Mouse (Mus musculus): ENCODE data around the gene Wbp11.

The Wbp11 gene

GRCm38 (mm10) chr6:136827881-136828561 lies at the start of gene Wbp11:
TSS of gene Wbp11 (minus strand) at chr6:136828233.
- DNase-seq: peak; percentile 96

GRCm38 (mm10) chr6:136875670-136876069 lies 47.6 kb upstream of the Wbp11 start, which contains the start of gene Mgp:
TSS of gene Mgp (minus strand) at chr6:136875823.
- DNase-seq: peak; percentile 46

GRCm38 (mm10) chr6:136874599-136874998 lies 46.6 kb upstream of the Wbp11 start:
- no peak for DNase-seq

- DNase-seq: no peak
These were observed 40.9 kb upstream of the Wbp11 start for GRCm38 (mm10) chr6:136868921-136869320.

GRCm38 (mm10) chr6:136866150-136866549 lies 38.1 kb upstream of the Wbp11 start:
- DNase-seq: no peak

- DNase-seq: no peak
These were observed 37.3 kb upstream of the Wbp11 start for GRCm38 (mm10) chr6:136865360-136865759.

GRCm38 (mm10) chr6:136861020-136861419 lies 33.0 kb upstream of the Wbp11 start:
- peak; percentile 84 for DNase-seq

GRCm38 (mm10) chr6:136858420-136858819 lies 30.4 kb upstream of the Wbp11 start:
- DNase-seq: no peak

- no peak for DNase-seq
These were observed 29.8 kb upstream of the Wbp11 start for GRCm38 (mm10) chr6:136857873-136858260.

GRCm38 (mm10) chr6:136857186-136857872 lies 29.3 kb upstream of the Wbp11 start, which contains the start of gene Art4:
TSS of gene Art4 (minus strand) at chr6:136857733.
- DNase-seq: peak; percentile 28

GRCm38 (mm10) chr6:136856071-136856636 lies 28.1 kb upstream of the Wbp11 start:
- DNase-seq: peak; percentile 47

- DNase-seq: no peak
These were observed 27.1 kb upstream of the Wbp11 start for GRCm38 (mm10) chr6:136855183-136855582.

GRCm38 (mm10) chr6:136854361-136854781 lies 26.3 kb upstream of the Wbp11 start:
- DNase-seq: no peak

GRCm38 (mm10) chr6:136852762-136853161 lies 24.7 kb upstream of the Wbp11 start:
- DNase-seq: peak; percentile 59

GRCm38 (mm10) chr6:136852348-136852747 lies 24.3 kb upstream of the Wbp11 start:
- DNase-seq: no peak

GRCm38 (mm10) chr6:136850267-136850666 lies 22.2 kb upstream of the Wbp11 start:
- DNase-seq: no peak

GRCm38 (mm10) chr6:136848971-136849370 lies 20.9 kb upstream of the Wbp11 start:
- no peak for DNase-seq

GRCm38 (mm10) chr6:136848399-136848798 lies 20.4 kb upstream of the Wbp11 start:
- DNase-seq: no peak

GRCm38 (mm10) chr6:136847790-136848189 lies 19.8 kb upstream of the Wbp11 start:
- DNase-seq: peak; percentile 55

GRCm38 (mm10) chr6:136847267-136847666 lies 19.2 kb upstream of the Wbp11 start:
- no peak for DNase-seq

- DNase-seq: no peak
These were observed 17.9 kb upstream of the Wbp11 start for GRCm38 (mm10) chr6:136845706-136846480.

- no peak for DNase-seq
These were observed 16.9 kb upstream of the Wbp11 start for GRCm38 (mm10) chr6:136844903-136845302.

GRCm38 (mm10) chr6:136837323-136837722 lies 9.3 kb upstream of the Wbp11 start:
- DNase-seq: no peak

Data from embryo, embryonic 11 days (tissue).